Mouse (Mus musculus) neural tube, embryonic 15.5 days (tissue): ENCODE results near the gene Vpreb2. TPM values are rescaled to one million over a fixed set of nuclear protein-coding genes. Genes with fewer than 3 reads are reported as not detected.
A peak's percentile ranks its signal among the peaks of the same experiment; 100 is the strongest.

ENCODE experiments used
- ATAC-seq: fragments of 200-750 bp; cut with Nextera tagmentation; 2 replicates; pipeline ENCODE4 v1.8.0; 2017; ENCODE audit warnings: mild to moderate bottlenecking, moderate TSS enrichment, moderate library complexity; ENCODE audit not compliant: low FRiP score
- H3K27ac ChIP-seq: fragments of 300-500 bp; sonication (generic); replicated peaks from 2 replicates; pipeline ENCODE4 v1.5.1; 2015; ENCODE audit warnings: mild to moderate bottlenecking, inconsistent platforms
- H3K27me3 ChIP-seq: fragments of 300-500 bp; sonication (generic); replicated peaks from 2 replicates; pipeline ENCODE4 v1.6.1; 2015; ENCODE audit warnings: inconsistent platforms
- H3K36me3 ChIP-seq: fragments of 300-500 bp; sonication (generic); 2 replicates; pipeline ENCODE4 v1.6.1; 2015; ENCODE audit warnings: inconsistent platforms
- H3K4me1 ChIP-seq: fragments of 300-500 bp; sonication (generic); 2 replicates; pipeline ENCODE4 v1.6.1; 2015; ENCODE audit warnings: inconsistent platforms
- H3K4me2 ChIP-seq: fragments of 300-500 bp; sonication (generic); 2 replicates; pipeline ENCODE4 v1.6.1; 2015; ENCODE audit warnings: inconsistent platforms, mild to moderate bottlenecking, moderate library complexity
- H3K4me3 ChIP-seq: fragments of 300-500 bp; sonication (generic); replicated peaks from 2 replicates; pipeline ENCODE4 v1.5.1; 2015; ENCODE audit warnings: mild to moderate bottlenecking, inconsistent platforms
- H3K9ac ChIP-seq: fragments of 300-500 bp; sonication (generic); replicated peaks from 2 replicates; pipeline ENCODE4 v1.6.1; 2015; ENCODE audit warnings: mild to moderate bottlenecking, inconsistent platforms
- H3K9me3 ChIP-seq: fragments of 300-500 bp; sonication (generic); replicated peaks from 2 replicates; pipeline ENCODE4 v1.6.1; 2016; ENCODE audit warnings: inconsistent platforms
- WGBS: fragments of 180-500 bp; shearing (Covaris S2); methylation state at CpG from one replicate; pipeline ENCODE4 v1.1.7; 2015; ENCODE audit warnings: mixed read lengths; 5-methylcytosine and 5-hydroxymethylcytosine counted together
- polyA plus RNA-seq: library from polyadenylated mRNA; unstranded; fragments of >200 nt; fragmentation: Nextera tagmentation; extraction: Ambion mirVana; gene quantifications from 2 replicates; pipeline ENCODE4 v1.2.1, GENCODE M21; 2015

Gene Vpreb2
- polyA plus RNA-seq = not detected in 2 replicates

DNA sequence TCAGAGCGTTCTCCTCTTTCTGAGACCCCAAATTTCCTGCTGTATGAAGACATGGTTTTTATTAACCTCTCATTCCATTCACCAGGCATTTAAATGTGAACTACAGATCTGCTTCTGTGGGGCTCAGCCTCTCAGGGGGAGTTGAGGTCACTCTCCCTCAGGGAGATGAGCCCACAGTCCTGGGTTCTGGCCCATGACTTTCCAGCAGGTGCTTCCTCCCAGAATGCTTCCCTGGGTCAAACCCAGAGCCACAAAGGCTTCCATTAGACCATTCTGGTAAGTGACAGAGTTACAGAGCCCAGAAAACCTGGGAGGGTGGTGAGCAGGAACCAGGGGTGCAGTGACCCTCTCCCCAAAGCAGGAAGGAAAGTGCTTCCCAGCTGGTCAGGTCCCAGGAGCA lies at the start of gene Vpreb2:
Gene Vpreb2 (plus strand): TSS at position 301 of the 400 bp plus-strand sequence.
- no peak for ATAC-seq

DNA sequence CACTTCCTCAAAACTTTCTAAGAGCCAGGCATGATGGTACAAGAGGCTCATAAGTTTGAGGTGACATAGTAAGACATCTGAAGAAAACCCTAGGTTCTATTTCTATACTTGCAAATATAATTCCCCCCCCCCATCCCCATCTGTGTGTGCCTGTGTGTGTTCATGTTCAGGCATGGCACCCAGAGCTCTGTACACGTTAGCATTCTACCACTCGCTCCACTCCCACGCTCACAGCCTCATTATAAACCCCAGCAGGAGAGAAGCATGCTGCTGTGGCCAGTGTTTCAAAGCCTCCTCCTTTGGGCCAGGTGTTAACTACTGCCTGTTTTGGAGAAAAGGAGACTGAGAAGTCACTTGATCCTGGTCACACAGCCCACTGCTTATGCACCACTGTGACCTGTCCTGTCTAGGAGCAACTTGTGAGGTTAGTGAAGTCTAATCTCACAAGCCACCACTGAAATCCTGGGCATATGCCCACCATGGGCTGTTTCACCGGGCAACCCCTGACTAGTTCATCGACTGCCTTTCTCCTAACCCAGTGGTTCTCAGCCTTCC lies 48.2 kb upstream of the Vpreb2 start:
- Histone ChIP-seq H3K27me3 (no peaks in the 10 kb centered on the region), H3K9ac (no peak overlapping the region), H3K27ac (no peak overlapping the region), H3K4me1 (peaks cover 14% of the 10 kb centered on the region), H3K9me3 (no peaks in the 10 kb centered on the region), H3K4me2 (no peak overlapping the region), H3K4me3 (no peak overlapping the region), H3K36me3 (no peaks in the 10 kb centered on the region)
- no peak for ATAC-seq
- 78% methylated on average over 5 of the region's 5 CpGs for WGBS

More for the DNA sequence above, at the start of gene Vpreb2:
- Histone ChIP-seq H3K27me3 (no peaks in the 10 kb centered on the region), H3K36me3 (no peaks in the 10 kb centered on the region), H3K9ac (no peak within 1 kb of the TSS), H3K27ac (no peak within 1 kb of the TSS), H3K4me3 (no peak within 1 kb of the TSS), H3K9me3 (no peaks in the 10 kb centered on the region), H3K4me2 (no peak within 1 kb of the TSS), H3K4me1 (no peaks in the 10 kb centered on the region)
- 54% methylated on average over 1 of the region's 1 CpGs for WGBS

DNA sequence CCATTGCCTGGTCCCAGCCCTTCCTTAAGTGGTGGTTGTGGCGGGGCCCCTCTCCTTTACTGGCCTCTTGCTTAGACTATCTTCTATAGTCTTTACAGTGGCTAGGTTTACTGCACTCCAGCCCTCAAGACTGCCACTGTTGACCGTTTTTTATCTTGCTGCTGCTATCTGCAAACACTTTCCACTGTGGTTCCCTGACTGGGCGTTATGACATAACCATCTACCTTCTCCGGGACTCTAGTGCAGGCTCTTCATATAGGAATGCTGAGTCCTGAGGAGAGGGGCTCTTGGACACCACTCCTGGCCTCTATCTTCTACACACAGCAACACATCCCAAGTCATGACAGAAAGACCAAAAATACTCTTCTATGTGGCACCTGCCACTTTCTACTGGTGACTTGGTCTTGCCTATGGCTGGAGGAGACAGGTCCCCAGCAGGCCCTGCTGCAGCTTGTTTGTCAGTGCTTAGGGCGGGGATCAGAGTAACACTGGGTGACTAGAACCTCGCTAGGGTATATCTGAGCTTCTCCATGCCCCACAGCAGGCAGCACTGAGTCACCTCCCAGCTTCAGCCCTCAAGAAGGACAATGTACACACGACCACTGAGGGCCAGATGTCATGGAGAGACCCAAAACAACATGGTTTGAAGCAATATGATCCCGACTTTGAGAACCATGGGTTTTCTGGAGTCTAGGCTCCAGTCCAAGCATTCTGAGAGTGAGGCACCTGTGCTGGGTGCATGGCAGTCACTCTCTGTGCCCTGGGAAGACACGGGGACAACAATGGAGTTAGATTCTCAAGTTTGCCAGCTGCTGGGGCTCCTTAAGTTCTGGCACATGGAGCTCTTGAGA lies 46.4 kb upstream of the Vpreb2 start:
- Histone ChIP-seq H3K4me2 (no peak overlapping the region), H3K27me3 (0 out of 2 replicates have a peak, but pooled peaks cover 5% of the 10 kb centered on the region), H3K4me3 (no peak overlapping the region), H3K9me3 (no peaks in the 10 kb centered on the region), H3K36me3 (no peaks in the 10 kb centered on the region), H3K27ac (no peak overlapping the region), H3K4me1 (peaks cover 6% of the 10 kb centered on the region; the same call in 1 of the 2 replicates), H3K9ac (no peak overlapping the region)
- no peak for ATAC-seq
- WGBS = 78% methylated on average over 9 of the region's 9 CpGs

DNA sequence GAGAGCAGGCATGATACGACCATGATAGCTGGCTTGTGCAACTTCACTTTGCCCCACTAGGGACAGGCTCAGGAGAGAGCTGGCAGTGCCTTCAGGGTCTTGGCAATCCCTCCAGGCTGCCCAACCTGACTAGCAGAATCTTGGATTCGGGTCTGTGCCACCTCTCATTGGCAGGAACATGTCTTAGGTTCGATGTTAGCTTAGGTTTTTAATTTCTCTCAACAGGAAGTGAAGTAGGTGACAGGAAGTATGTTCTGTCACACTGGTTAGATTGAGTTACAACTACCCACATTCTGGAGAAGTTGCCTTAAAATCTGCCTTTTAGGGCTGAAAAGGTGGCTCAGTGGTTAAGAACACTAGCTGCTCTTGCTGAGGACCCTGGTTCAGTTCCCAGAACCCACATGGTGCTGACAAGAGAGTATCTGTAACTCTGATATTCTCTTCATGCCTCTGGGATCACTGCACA lies 45.8 kb upstream of the Vpreb2 start:
- 70% methylated on average over 3 of the region's 3 CpGs for WGBS
- Histone ChIP-seq H3K4me2 (no peak overlapping the region), H3K36me3 (no peaks in the 10 kb centered on the region), H3K27ac (no peak overlapping the region), H3K27me3 (0 out of 2 replicates have a peak, but pooled peaks cover 5% of the 10 kb centered on the region), H3K4me3 (no peak overlapping the region), H3K4me1 (0 out of 2 replicates have a peak, but pooled peaks cover 9% of the 10 kb centered on the region), H3K9ac (no peak overlapping the region), H3K9me3 (no peaks in the 10 kb centered on the region)
- no peak for ATAC-seq

DNA sequence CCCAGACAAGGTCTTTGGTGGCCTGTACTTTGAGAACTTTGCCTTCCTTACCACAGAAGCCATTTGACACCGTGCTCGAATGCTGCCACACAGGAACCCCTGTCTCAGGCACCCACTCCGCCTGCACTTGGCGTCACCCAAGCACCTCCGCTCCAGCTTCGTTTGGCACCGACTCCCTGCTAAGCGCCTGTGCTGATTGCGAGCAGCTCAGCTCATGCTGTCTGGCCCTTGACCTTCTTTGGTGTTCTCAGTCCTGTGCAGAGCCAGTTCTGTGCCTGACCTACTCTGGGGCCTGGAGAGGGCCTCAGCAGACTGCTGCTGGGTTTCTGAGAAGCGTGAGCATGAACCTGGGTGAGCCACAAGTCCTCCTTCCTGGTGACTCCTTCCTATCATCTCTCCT lies 43.5 kb upstream of the Vpreb2 start:
- Histone ChIP-seq H3K27me3 (0 out of 2 replicates have a peak, but pooled peaks cover 5% of the 10 kb centered on the region), H3K9me3 (no peaks in the 10 kb centered on the region), H3K36me3 (no peaks in the 10 kb centered on the region), H3K9ac (no peak overlapping the region), H3K4me1 (0 out of 2 replicates have a peak, but pooled peaks cover 10% of the 10 kb centered on the region), H3K4me2 (no peak overlapping the region), H3K4me3 (no peak overlapping the region), H3K27ac (no peak overlapping the region)
- 87% methylated on average over 10 of the region's 10 CpGs for WGBS
- no peak for ATAC-seq

DNA sequence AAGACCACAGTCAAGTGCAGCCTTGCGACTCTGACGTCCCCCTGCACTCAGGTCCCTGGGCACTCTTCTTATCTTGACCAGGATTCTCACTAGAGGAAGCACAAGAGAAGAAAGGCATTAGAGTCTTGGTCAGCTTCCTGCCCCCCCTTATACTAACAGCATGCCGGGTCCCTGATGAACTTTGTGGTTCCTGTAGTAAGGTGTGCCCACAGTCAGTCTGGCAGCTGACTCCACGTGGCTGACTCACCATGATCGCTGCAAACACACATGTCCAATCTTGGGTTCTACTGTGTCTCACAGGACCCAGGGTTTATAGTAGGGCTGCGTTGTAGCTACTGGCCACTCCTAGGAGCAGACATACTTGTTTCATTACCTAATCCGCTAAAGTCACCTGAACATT lies 42.0 kb upstream of the Vpreb2 start:
- Histone ChIP-seq H3K4me3 (no peak overlapping the region), H3K4me2 (no peak overlapping the region), H3K27me3 (0 out of 2 replicates have a peak, but pooled peaks cover 5% of the 10 kb centered on the region), H3K4me1 (0 out of 2 replicates have a peak, but pooled peaks cover 10% of the 10 kb centered on the region), H3K36me3 (no peaks in the 10 kb centered on the region), H3K9ac (no peak overlapping the region), H3K27ac (no peak overlapping the region), H3K9me3 (no peaks in the 10 kb centered on the region)
- ATAC-seq = no peak
- WGBS = 86% methylated on average over 7 of the region's 7 CpGs

DNA sequence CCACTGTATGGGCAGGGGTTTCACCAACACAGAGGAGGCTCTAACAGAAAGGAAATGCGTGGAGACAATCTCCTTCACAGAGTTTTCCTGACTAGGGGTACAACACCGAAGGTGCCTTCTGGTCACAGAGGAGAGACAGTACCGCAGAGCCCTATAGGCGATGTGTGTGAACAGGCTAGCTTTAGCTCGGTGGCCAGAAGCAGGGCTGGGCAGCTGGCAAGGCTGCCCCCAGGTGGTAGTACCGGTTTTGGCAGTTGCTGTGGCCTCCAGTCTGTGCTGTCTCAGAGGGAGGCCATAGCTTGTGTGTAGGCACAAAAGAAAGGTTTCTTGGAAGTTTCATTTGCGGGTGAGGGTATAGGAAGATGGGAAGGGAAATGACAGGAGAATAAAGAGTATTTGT lies 41.4 kb upstream of the Vpreb2 start:
- no peaks in the 10 kb centered on the region for H3K9me3 ChIP-seq
- 0 out of 2 replicates have a peak, but pooled peaks cover 10% of the 10 kb centered on the region for H3K4me1 ChIP-seq
- H3K9ac ChIP-seq = 0 out of 2 replicates have a peak overlapping the region, but pooled peaks have one; percentile 2
- 0 out of 2 replicates have a peak, but pooled peaks cover 5% of the 10 kb centered on the region for H3K27me3 ChIP-seq
- H3K4me2 ChIP-seq = no peak overlapping the region
- no peak overlapping the region for H3K27ac ChIP-seq
- H3K4me3 ChIP-seq = no peak overlapping the region
- no peaks in the 10 kb centered on the region for H3K36me3 ChIP-seq
- peak; percentile 57; the same call in 1 of the 2 replicates for ATAC-seq
- WGBS = 9% methylated on average over 7 of the region's 7 CpGs

DNA sequence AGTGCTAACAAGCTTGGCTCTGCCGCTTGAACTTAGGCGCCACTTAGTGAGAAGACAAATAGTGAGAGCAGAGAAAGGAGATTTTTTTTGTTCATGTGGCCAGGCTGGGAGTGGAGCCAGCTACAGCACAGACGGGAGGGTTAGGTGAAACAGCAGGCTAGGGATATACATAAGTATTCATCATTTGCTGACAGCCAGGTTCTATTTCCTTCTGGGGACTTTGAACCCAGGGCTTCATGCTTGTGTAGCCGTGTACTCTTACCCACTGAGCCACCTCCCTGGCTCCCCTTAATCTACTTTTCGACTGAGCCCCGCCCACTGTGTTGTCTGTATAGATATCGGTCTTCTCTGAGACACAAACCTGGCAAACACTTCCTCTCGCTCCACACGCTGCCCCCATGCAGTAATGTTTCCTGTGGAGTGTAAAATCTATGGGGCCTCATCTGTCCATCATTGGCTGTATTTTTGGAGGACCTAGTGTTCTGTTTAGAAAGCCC lies 40.9 kb upstream of the Vpreb2 start:
- Histone ChIP-seq H3K9ac (0 out of 2 replicates have a peak overlapping the region, but pooled peaks have one; percentile 2), H3K27me3 (0 out of 2 replicates have a peak, but pooled peaks cover 5% of the 10 kb centered on the region), H3K4me2 (no peak overlapping the region), H3K4me3 (no peak overlapping the region), H3K36me3 (no peaks in the 10 kb centered on the region), H3K9me3 (no peaks in the 10 kb centered on the region), H3K27ac (no peak overlapping the region), H3K4me1 (0 out of 2 replicates have a peak, but pooled peaks cover 10% of the 10 kb centered on the region)
- no peak for ATAC-seq
- WGBS = 58% methylated on average over 9 of the region's 9 CpGs

DNA sequence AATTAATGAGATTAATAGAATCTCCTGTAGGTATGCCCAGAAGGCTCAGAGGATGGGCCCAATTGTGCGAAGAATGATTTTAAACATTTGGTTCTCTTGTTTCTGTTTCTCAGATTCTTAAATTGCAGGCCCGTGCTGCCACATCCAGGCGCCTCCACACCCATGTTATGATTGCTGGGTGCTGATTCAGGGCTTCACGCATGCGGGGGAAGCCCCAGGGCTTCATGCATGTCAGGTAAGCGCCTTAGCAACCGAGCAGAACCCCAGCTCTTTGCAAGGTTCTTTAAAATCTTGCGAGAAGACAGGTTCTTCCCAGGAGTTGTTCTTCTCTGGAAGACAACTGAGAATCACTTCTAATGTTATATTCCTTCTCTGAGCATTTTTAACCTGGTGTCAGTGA lies 36.8 kb upstream of the Vpreb2 start:
- no peaks in the 10 kb centered on the region for H3K27me3 ChIP-seq
- H3K9ac ChIP-seq = no peak overlapping the region
- WGBS = 77% methylated on average over 8 of the region's 8 CpGs
- no peaks in the 10 kb centered on the region for H3K36me3 ChIP-seq
- H3K27ac ChIP-seq = no peak overlapping the region
- ATAC-seq = no peak
- H3K9me3 ChIP-seq = no peaks in the 10 kb centered on the region
- 0 out of 2 replicates have a peak, but pooled peaks cover 10% of the 10 kb centered on the region for H3K4me1 ChIP-seq
- H3K4me3 ChIP-seq = no peak overlapping the region
- no peak overlapping the region for H3K4me2 ChIP-seq

DNA sequence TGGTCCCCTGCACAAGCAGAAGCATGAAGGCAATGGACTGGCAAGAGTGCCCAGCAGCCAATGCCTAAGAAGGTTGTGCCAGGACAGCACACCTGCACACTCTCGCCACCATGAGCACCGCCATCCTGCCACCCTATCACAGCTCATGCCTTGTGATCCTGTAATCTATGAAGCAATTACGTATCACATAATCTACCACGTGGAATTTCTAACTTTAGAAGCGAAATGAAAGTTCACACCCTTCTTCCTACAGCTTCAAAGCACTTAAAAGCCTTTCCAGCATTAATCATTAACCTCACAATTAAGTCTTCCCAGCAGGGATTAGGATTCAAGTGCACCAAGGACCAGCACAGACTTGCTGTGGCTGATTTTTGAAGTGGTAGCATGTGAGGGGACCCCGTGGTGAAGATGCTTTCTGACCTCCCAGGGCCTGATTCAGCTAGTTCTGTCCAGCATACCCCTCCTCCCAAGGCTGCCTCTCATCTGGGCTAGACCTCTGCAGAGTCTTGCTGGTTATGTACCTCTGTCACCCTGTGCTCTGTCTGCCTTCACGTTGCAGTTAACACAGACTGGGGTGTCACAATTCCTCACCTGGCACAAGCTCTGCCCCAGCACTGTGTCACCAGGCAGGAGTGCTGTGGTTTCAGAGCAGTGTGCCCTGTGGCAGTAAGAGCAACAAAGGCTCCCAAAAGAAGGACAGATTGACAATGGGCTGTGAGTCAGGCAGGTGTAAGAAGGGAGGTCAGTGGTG lies 35.0 kb upstream of the Vpreb2 start:
- Histone ChIP-seq H3K9me3 (no peaks in the 10 kb centered on the region), H3K36me3 (no peaks in the 10 kb centered on the region), H3K27ac (no peak overlapping the region), H3K4me1 (no peaks in the 10 kb centered on the region), H3K9ac (no peak overlapping the region), H3K4me2 (no peak overlapping the region), H3K27me3 (no peaks in the 10 kb centered on the region), H3K4me3 (no peak overlapping the region)
- 48% methylated on average over 7 of the region's 7 CpGs for WGBS
- ATAC-seq = no peak

DNA sequence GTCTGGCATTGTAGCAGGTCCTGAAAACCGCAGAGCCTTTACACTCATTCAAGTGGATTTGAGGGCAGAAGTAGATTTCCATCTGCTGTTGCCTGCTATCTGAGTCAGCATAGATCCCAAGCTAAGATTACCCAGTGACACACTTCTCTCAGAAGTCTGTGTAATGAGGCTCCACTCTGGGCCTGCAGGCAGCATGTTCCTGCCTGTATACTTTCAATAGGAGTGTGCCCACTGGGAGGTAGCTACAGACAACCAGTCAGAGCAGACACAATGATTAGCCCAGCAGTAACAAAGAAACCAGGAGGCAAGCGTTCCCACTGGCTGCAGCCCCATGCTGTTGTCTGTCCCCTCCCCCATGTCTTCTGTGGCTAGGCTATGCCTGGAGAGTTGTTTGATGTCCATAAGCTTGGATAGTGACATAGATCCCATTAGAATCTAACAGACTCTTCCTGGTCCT lies 30.8 kb upstream of the Vpreb2 start:
- Histone ChIP-seq H3K36me3 (no peaks in the 10 kb centered on the region), H3K4me2 (no peak overlapping the region), H3K4me1 (no peaks in the 10 kb centered on the region), H3K9ac (no peak overlapping the region), H3K27ac (no peak overlapping the region), H3K9me3 (no peaks in the 10 kb centered on the region), H3K27me3 (no peaks in the 10 kb centered on the region), H3K4me3 (no peak overlapping the region)
- no peak for ATAC-seq
- WGBS = 31% methylated on average over 2 of the region's 2 CpGs
